Mouse (Mus musculus) bone marrow macrophage, adult 2 months (primary cell): ENCODE results near the gene Uts2. TPM values are rescaled to one million over a fixed set of nuclear protein-coding genes. Genes with fewer than 3 reads are reported as not detected.
A peak's percentile ranks its signal among the peaks of the same experiment; 100 is the strongest.

ENCODE experiments used
- H3K27ac ChIP-seq: 2 replicates; pipeline ENCODE4 v1.5.1; 2012; ENCODE audit warnings: low read depth, low read length; ENCODE audit not compliant: insufficient read depth
- H3K4me1 ChIP-seq: 2 replicates; pipeline ENCODE4 v1.6.1; 2012; ENCODE audit warnings: low read length; ENCODE audit not compliant: control insufficient read depth, insufficient read depth
- H3K4me3 ChIP-seq: 2 replicates; pipeline ENCODE4 v1.5.1; 2012; ENCODE audit warnings: mild to moderate bottlenecking, low read length, moderate library complexity; ENCODE audit not compliant: insufficient read depth
- CTCF ChIP-seq: IDR thresholded peaks from 2 replicates; pipeline ENCODE4 v1.5.1; 2012; ENCODE audit warnings: low read depth, mild to moderate bottlenecking, low read length, moderate library complexity
- POLR2A ChIP-seq: IDR thresholded peaks from 2 replicates; pipeline ENCODE4 v1.6.1; 2012; ENCODE audit warnings: mild to moderate bottlenecking, low read depth, low read length, borderline replicate concordance
- polyA plus RNA-seq: library from polyadenylated mRNA; stranded (reverse); fragments of >200 nt; gene quantifications from 2 replicates; pipeline ENCODE4 v1.2.4, GENCODE M21; 2012; ENCODE audit not compliant: missing spikeins, insufficient read depth, insufficient read length

The Uts2 gene
- polyA plus RNA-seq, 1 experiment, result not detected

DNA sequence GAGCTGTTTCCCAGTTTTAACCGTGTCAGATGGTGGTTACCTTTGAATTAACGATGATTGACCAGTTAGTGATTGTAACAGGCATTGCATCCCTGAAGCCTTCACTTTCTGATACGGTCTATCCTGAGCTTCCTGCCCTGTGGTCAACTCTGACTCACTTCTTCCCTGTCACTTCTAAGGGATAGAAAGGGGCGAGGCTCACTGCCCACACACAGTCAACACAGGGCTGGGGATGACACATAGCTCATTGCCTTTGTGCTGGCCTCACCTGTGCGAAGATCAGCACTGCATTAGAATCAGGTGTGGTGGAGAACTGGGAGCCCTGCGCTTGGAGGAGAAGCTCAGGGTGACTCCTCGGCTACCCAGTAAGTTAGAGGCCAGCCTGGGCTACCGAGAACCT is 27.9 kb upstream of the Uts2 start:
- TF ChIP-seq CTCF, result no peak
- no peak for TF ChIP-seq POLR2A
- H3K4me3 ChIP-seq, result no peak overlapping the region
- no peaks in the 10 kb centered on the region for H3K4me1 ChIP-seq
- H3K27ac ChIP-seq, result no peak overlapping the region

DNA sequence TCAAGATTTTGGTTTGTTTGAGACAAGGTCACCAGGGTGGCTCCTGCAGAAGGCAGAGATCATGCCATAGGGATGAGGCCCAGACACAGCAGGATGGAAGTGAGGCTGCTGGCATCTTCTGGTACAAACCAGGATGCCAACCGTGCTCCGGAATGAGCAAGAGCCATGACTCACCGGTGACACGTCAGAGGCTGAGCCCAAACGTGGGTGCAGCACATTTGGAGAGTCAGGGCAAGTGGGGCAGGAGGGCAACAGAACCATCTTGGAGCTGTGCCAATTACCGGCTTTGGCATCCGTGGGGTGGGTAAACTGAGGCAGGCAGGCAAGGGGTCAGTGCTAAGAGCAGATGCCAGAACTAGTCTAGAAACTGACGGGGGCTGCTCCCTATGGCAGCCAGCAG is 23.6 kb upstream of the Uts2 start:
- Histone ChIP-seq H3K27ac (no peak overlapping the region), H3K4me3 (no peak overlapping the region)
- TF ChIP-seq POLR2A (no peak), CTCF (no peak)

DNA sequence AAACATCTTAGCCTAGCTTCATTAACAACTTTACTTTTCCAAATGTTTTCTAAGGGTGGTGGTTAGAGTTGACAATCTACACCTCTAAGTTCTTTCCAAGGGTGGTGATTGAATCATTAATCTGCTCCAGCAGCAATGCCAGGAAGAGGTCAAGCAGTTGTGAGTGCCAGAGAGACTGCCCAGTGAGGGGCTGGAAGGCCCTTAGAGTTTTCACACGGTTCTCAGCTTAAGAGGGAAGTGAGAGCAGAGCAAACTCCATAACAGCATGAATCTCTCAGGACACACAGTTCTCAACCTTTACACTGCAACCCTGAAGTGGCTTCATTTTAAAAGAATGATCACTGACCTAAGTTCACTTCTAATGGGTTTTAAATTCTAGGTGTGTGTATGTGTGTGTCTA is 21.8 kb upstream of the Uts2 start:
- TF ChIP-seq POLR2A, result no peak
- no peak for TF ChIP-seq CTCF
- Histone ChIP-seq H3K4me3 (no peak overlapping the region), H3K27ac (no peak overlapping the region), H3K4me1 (no peaks in the 10 kb centered on the region)

More for the DNA sequence above, 23.6 kb upstream of the Uts2 start:
- H3K4me1 ChIP-seq, result no peaks in the 10 kb centered on the region

DNA sequence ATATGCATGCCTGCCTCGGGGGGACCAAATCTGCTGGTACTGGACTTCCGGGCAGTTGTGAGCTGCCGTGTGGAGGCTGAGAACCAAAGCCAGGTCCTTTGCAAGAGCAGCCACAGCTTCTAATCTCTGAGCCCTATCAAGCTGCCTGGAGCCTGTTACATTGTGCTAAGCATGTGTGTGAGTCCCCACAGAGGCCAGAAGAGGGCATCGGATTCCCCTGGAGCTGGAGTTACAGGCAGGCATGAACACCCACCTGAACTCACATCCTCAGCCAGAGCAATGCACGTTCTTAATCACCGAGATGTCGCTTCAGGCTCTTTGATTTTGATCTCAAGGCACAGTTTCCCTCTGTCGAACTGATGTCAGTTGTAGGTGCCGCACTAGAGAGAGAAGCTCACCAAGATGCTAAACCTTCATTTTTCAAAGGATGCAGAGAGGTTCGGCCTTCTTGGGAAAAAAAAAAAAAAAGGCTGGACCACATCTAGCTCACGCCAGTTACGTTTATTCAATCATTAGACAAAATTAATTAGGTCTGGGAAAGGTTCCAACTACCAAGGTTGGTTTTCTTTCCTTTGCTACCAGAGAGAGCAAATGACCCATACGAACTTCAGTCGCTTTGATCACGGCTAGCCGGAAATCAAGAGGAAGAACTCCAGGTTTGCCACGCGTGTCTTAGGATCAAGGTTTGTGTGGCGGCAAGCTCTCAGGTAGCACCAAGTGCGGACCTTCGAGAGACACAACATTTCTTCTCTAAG is 18.6 kb upstream of the Uts2 start:
- H3K4me3 ChIP-seq, result no peak overlapping the region
- H3K27ac ChIP-seq, result no peak overlapping the region
- H3K4me1 ChIP-seq, result no peaks in the 10 kb centered on the region
- TF ChIP-seq CTCF (no peak), POLR2A (no peak)

DNA sequence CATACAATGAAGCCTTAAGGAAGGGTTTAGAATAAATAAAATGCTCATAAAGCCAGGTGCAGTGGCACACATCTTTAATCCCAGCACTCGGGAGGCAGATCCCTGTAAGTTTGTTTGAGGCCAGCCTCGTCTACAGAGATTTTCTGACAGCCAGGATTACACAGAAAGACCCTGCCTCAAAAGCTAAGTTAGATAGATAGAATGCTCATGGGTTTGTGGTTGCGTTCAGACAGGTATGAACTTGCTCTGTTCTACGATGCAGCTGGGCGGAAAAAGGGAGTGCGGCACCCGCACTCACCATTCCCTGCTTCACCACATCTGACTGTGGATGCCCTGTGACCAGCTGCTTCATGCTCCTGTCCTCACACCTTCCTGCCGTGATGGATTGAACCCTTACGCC is 17.4 kb upstream of the Uts2 start:
- H3K27ac ChIP-seq, result no peak overlapping the region
- no peak overlapping the region for H3K4me3 ChIP-seq
- TF ChIP-seq CTCF (no peak), POLR2A (no peak)
- H3K4me1 ChIP-seq, result no peaks in the 10 kb centered on the region

DNA sequence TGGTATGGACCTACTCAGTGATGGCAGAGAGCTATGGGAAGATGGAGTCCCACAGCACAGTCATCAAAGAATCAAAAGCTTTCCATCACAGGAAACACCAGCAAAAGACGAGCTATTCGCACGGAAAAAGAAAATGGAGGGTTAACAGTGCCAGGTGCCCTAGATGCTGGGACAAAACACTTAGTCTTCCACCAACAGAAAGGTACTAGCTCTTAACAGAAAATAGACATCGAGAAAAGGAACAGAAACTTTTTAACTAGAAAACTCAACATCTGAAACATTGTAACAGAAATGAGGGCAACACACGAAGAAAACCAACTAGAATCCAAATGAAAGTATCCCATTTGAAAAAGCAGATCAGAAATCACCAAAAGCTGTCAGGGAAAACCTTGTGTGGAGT is 16.7 kb upstream of the Uts2 start:
- H3K4me3 ChIP-seq, result no peak overlapping the region
- H3K27ac ChIP-seq, result no peak overlapping the region
- TF ChIP-seq CTCF (no peak), POLR2A (no peak)
- no peaks in the 10 kb centered on the region for H3K4me1 ChIP-seq

DNA sequence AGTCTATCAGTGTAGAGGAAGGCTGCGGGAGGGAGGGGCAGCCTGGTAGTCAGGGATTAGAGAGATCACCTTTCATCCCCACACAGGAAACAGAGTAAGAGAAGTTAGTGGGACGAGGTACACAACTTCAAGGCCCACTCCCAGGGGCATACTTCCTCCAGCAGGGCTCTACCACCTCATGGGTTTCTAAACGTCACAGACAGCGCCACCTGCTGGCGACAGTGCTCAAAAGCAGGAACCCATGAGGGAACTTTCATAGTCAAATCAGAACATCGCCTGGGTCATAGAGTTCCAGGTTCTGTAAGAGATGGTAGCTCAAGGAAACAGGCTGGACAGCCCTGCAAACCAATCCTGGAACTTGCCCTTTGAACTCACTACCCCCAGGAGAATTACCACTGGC is 6.7 kb upstream of the Uts2 start:
- no peak overlapping the region for H3K27ac ChIP-seq
- no peaks in the 10 kb centered on the region for H3K4me1 ChIP-seq
- no peak overlapping the region for H3K4me3 ChIP-seq
- TF ChIP-seq CTCF (peak; percentile 50), POLR2A (no peak)

DNA sequence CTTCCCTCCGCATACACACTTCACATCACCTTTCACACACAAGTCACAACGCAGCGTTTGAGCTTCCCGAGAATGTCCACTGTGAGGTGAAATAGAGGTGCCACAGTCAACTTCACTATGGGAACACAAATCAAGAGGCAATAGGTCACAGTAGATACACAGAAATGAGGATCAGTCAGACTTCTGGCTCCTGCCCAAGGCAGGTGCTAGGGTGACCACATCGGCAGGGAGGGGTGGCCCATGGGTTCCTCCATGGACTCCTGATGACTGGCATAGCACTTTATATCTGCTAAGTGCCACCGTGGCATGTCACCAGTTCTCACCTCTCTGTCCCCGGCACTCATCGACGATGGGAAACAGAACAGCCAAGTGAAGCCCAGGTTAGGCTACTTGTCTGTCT is 1.7 kb downstream of the Uts2 start:
- Histone ChIP-seq H3K27ac (no peak overlapping the region), H3K4me1 (no peaks in the 10 kb centered on the region), H3K4me3 (no peak overlapping the region)
- TF ChIP-seq CTCF, result no peak
- TF ChIP-seq POLR2A, result no peak

DNA sequence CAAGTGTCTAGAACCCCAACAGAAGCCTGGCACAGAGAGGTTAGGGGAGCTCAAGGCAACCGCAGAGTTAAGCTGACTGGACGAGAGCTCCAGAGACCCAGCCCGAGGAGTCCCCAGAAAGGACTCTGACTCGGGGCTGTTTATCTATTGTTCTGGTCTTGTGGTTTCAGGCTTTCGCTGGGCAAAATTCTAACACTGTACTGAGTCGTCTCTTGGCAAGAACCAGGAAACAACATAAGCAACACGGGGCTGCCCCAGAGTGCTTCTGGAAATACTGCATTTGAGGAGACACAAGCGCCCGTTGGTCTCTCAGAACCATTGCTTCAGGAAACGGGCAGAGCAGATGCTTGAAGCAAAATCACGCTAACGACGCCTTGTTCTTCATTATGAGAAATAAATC is 4.5 kb downstream of the Uts2 start:
- H3K4me1 ChIP-seq, result peaks cover 11% of the 10 kb centered on the region; the same call in 1 of the 2 replicates
- no peak overlapping the region for H3K27ac ChIP-seq
- H3K4me3 ChIP-seq, result no peak overlapping the region
- TF ChIP-seq CTCF, result no peak
- no peak for TF ChIP-seq POLR2A

DNA sequence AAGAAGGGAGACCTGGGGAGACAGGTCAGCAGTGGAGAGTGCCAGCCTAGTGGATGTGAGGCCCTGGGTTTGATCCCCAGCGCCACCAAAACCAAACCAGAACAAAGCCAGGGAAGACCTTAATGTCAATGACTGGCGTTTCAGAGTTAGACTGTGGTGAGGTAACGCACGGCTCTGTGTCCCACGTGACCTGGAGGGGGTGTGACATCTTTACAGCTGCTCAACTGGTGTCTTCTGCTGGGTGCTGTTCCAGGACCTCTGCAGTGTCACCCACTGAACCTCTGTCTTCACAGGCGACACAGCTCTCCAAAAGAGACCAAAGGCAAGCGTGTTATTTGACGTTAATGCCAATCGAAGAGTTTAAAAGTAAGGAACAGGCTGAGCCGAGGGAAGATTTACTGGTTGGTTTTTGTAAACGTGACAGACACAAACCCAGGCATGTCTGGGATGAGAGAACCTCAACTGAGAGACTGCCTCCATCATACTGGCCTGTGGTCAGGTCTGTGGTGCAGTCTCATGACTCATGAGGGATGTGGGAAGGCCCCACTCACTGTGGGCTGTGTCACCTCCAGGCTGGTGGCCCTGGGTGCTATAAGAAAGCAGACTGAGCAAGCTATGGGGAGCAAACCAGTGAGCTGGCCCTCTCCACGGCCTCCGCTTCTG is 8.9 kb downstream of the Uts2 start:
- peaks cover 14% of the 10 kb centered on the region; the same call in 1 of the 2 replicates for H3K4me1 ChIP-seq
- no peak overlapping the region for H3K4me3 ChIP-seq
- TF ChIP-seq POLR2A (no peak), CTCF (no peak)
- H3K27ac ChIP-seq, result no peak overlapping the region

DNA sequence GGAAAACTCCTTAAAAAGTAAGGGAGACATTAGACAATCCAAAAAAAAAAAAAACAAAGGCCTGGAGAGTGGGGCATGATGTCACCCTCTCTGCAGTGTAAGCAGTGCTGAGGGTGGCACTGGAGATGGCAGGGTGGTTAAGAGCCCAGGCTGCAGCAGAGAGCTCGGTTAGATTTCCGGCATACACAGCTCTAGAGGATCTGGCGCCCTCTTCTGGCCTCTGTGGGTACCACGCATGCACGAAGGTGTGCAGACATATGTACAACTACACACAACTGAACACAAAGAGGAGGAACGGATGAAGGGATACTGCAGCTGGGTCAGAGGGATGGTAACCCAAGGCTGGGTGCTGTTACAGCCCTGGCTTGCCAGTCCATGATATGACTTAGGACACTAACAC is 10.0 kb downstream of the Uts2 start:
- peak; percentile 56; the same call in 1 of the 2 replicates for TF ChIP-seq CTCF
- TF ChIP-seq POLR2A, result no peak
- peaks cover 14% of the 10 kb centered on the region; the same call in 1 of the 2 replicates for H3K4me1 ChIP-seq
- H3K27ac ChIP-seq, result no peak overlapping the region
- H3K4me3 ChIP-seq, result no peak overlapping the region
